Mouse (Mus musculus): ENCODE data around the gene Glis1. TPM values are rescaled to one million over a fixed set of nuclear protein-coding genes. Genes with fewer than 3 reads are reported as not detected.

The Glis1 gene
- total RNA-seq (2021), result 1 to 10 TPM; 1.2 to 2.3 TPM

DNA sequence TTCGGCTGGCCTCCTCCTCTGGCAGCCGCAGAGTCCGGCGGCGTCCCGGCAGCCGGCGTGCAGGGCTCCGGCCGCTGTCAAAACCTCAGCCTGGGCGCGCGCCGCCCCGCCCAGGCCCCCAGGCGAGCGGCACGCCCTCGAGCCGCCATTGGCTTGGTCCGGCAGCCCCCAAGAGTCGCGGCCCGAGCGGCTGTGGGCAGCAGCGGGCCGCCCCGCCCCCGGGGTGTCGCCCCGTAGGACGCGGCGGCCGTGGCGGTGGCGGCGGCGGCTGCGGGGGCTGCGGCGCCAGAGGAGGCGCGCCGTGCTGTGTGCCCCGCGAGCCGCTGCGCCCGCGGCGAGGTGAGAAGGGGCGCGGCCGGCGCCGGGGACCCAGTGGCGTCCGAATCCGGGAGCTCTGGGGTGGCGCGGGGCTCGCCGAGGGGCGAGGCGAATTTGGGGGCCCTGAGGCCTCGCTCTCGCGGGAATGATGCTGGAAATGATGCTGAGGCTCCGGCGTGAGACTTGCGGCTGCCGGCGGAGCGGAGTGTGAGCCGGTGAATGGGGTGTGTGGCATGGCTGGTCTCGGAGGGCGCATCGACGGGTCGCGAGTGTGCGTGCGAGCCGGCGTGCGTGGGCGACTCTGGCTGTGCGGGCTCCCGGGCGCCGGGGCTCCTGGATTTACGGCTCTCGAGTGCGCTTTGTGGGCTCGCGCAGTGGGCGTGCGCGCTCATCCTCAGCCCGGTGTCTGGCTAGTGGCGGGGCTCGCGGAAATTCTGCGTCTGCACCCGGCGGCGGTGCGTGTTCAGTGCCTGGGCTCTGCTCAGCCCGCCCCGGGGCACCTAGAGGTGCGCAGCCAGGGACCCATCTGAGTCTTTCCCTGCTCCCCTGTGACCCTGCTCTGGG lies at the start of gene Glis1:
Gene Glis1 (plus strand): TSS at position 236 of the 882 bp plus-strand sequence.
- DNase-seq, result peak; percentile 34 to 44

DNA sequence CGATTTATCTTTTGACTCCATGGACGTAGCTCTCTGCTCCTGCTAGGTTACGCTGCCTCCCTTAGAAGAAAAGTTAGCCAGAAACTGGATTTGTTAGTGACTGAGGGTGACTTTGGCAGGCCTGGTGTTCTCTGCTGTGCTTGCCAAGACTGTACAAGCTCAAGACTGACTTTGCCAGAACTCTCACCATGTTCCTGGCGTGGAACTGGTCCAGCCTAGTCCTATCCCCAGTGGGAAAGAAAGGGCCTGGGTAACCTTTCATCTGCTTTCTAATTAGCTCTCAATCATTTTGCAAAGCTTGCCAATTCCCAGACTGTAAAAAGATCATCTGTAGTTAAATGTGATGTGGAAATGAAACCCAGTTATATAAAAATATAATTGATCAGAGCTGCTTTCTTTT lies 47.4 kb upstream of the Glis1 start:
- peak; percentile 30 to 38 for DNase-seq

DNA sequence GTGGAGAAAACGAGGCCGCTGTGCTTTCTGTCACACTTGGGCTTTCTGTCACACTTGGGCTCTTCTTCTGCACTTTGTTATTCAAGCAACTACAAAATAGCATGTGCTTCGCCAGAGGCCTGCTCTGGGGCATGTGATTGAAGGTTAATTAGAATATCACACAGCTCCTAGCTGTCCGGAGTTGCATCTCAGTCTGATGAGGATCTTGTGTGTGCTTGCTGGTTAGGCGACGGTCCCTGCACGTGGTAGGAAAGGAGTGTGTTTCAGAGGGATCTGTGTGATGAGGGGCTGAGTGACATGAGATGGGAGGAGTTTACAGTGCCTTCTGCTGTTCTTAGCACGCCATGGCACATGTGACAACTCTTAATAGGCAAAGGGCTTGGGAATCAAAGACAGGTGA lies 46.9 kb upstream of the Glis1 start:
- peak in 1 of 2 experiments; percentile 11 for DNase-seq

DNA sequence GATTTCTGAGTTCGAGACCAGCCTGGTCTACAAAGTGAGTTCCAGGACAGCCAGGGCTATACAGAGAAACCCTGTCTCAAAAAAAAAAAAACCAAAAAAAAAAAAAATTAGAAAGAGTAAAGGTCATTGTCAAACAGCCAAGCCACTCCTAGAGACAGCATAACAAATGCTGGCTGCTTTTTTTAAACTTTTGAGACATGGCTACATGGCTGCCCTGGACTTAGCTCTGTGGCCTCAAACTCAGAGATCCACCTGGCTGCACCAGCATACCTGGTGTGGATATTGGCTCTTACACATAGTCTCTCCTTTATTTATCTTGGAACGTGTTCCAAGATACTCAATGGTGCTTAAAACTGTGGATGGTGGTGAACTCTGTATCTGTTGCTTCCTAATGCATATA lies 46.1 kb upstream of the Glis1 start:
- DNase-seq, result no peak

DNA sequence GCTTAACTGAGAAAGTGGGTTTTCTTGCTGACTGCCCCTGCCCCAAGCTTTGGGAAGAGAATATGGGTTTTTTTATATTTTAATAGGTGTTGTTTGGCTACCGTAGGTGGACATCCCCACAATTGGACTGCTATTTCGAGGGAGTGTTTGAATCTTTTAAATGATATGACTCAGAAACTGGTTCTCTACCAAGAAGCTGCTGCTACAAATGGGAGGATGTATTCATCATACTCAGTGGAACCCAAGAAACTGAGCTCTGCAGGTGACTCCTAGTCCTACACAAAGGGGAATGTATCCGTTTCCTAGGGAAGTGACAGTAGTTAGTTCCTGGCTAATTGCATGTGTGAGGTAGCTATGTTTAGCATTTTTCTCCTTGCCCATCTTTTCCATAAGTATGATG lies 45.0 kb upstream of the Glis1 start:
- no peak for DNase-seq

DNA sequence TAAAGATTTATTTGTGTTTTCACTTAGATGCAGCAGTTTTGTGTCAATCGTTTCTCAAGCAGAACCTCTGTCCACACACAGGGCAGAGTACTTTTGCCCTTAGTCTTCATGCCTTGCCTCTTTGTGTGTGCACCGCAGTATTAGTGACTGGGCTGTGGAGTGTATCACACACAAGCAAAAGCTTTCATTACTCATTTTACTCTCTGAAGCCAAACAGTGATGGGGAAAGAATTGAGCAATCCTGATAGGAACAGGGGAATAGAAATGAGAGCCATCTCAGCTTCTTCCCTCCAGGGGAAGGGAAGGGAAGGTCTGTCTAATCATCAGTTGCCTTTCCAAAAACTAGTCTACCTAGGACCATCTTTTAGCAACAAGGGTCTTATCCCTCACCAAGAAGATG lies 40.6 kb upstream of the Glis1 start:
- DNase-seq, result no peak

DNA sequence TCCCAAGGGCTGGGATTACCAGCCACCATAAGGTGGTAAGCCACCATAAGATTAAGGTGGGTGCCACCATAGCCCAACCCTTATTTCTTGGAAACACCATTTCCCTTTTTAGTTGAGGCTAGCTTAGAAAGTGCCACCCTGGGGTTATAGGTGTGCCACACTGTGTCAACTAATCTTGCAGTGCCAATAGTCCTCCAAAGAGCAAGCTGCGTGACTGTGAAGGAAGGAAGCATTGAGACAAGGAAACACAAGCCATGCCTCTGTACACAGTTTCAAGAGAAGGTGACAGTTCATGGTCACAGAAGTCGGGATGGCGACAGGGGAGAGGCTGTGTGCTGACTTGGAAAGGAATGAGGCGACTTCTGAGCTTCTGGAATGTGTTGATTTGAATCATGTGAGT lies 14.2 kb upstream of the Glis1 start:
- DNase-seq, result no peak

DNA sequence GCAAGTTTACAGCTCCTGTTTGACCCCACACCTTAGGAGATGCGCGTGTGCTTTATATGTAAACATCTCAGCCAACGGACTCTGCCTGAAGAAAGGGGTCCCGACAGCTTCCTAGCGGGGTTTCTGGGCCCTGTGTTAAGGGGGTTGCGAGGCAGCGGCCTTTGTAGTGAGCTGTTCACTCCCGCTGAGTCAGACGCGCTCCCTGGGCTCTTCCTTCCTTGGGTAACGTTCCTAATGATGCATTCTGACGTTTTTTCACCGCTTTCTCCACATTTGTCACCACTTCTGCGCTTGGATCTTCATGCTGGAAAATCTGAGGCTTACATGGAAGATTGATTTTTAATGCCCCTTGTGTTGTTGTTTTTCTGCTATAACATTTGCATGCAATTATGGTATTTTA lies 12.7 kb upstream of the Glis1 start:
- no peak for DNase-seq

DNA sequence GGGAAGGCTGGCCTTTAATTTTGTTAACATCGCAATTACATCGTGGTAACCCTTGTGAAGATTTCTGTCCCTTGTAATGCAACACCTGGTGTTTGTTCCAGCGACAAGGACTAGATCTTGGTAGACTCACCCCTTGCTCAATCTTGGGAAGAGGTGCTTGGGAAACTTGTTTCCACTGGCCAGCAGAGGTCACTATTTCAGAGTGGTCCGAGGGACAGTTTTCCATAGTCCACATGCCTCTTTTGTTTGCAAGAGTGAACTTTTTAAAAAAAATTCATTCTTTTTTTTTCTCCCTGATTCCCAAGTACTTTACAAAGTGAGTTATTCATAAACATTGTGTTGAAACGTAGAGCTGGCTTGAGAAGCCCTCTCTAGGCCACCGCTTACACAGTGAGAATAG lies 12.2 kb upstream of the Glis1 start:
- no peak for DNase-seq

DNA sequence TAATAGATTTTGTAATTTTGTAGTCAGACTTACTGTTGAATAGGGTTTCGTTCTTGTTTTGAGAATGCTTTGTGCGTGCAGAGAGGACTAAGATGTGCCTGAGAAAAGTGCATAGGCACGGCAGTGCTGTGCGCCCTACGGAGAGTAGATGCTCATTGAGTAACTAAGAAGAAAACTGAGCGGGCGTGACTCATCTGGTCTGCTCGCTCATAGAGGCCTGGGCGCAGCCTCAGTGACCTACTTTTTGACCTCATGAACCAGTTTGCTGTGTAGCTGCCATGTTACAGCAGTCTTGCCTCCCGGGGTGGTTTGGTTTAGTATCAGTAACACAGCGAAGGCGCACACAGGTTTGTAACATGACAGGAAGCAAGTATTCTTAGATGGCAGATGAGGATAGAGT lies 8.8 kb upstream of the Glis1 start:
- no peak for DNase-seq

DNA sequence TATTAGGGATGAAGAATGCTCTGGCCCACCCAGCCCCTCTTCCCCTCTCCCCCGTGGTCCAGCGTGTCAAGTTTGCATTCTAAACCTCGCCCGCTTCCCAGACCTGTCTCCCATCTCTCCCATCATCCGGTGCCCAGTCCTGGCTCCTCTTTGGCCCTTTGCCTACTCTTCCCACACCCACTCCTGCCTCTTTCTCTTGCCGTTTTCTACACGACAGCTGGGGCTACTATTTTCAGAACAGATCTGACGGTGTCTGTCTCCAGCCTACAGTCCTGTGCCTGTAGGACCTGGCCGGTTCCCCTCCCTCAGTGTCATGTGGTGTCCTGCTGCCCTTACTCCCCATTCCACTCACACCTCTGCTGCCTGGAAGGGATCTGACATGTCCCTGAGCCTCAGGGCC lies 7.8 kb upstream of the Glis1 start:
- DNase-seq, result no peak

DNA sequence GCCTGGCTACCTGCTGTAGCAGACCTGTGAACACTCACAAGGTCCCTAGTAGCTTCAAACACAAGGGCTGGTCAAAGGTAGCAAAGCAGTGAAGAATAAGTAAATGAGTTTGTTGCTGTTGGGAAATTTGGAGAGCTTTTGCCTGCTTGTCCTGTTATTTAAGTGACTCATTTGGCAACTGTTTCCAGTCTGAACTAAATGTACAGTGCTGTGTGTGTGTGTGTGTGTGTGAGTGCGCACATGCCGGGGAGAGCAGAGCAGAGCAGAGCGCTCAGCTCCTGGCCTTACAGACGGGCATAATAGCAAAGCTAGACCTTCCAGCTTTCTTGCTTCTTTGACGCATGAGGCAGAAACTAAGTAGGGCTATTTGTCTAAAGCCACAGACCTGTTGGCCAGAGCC lies 1.7 kb upstream of the Glis1 start:
- peak in 1 of 2 experiments; percentile 25 for DNase-seq

DNA sequence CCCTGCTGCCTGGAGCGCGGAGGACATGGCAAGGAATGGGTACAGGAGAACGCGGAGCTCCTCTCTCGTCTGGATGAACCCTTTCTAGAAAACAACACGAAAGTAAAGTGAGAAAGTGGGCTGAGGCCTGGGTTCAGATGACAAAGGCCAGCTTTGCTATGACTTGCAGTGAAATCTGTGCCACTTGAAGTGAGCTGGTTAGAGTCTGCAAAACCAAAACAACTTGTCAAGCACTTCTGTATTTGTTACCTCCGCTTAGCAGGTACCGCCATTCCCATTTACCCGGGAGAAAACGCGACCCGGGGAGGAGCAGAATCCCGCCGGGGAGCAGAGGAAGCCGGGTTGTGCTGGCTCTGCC lies 414 bp upstream of the Glis1 start:
- DNase-seq, result no peak

DNA sequence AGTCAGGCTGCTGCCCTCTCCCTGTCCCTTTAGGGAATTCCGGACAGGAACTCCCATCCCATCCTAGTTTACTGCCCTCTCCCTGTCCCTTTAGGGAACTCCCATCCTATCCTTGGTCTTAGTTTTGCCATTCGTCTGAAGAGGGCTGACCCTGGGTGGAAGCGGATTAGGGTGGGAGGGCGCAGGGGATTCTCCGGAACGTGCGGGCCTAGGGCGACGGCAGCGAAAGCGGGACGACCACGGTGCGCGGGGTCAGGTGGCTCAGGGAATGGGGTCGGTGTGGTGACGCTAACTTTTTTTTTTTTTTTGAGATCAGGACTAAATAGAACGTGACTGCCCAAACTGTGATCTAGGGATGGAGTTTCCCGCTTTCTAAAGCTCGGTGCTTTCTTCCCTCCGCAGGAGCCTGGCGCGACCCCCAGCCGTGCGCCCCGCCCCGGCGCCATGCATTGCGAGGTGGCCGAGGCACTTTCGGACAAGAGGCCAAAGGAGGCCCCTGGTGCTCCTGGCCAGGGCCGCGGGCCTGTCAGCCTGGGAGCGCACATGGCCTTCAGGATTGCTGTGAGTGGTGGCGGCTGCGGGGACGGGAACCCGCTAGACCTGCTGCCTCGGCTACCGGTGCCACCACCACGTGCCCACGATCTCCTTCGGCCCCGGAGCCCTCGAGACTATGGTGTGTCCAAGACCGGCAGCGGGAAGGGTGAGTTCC lies 1.0 kb downstream of the Glis1 start:
- no peak for DNase-seq

DNA sequence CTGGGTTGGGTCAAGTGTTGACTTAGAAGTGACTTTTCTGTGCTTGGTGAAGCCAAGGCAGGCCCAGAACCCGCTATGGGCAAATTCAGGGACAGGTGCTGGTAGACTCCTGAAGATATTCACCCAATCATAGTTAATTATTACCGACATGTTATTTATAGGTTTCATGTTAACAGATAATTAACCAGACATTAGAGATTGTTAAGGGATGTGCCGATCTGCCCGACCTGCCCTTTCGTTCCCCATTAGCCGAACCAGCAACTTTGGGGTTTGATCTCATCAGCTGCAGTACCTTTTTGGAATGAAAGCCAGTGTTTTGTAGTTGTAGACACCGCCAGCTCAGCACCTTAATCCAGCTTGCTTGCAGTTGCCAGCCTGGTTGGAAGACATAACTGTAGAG lies 2.1 kb downstream of the Glis1 start:
- no peak for DNase-seq

DNA sequence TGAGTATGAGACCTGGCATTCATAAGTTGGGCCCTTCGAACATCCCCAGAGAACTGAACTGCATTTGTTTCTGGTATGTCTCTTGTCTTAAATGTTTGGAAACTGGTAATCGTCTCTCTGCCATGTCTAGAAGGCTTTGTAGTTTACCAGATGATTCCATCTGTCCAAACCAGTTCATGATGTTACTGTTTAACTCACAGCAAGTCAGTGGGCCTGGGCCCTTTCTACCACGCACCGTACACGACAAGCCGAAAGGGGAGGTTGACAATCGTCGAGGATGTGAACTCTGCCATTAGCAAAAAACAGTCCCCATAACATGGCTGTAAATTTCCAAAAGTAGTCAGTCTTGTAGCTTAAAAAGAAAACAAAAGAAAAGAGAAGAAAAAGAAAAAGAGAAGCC lies 4.3 kb downstream of the Glis1 start:
- DNase-seq, result no peak

DNA sequence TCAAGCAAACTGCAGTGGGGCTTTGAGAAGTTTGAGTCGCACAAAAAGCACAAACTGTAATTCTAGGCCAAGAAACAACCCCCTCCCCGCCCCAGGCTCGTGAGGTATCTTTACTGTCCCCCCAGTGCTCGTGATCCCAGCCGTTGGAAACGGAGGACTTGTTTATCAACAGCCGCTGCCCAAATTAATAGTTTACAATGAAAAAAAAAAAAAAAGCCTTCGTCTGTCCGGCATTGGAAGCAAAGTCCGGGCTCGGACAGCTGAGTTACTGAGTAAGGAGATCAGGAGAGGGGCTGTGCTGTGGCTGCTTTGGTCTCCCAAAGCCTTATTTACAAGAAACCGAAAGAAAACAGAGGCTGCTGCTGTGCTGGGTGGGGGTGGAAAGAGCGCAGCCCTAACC lies 5.9 kb downstream of the Glis1 start:
- DNase-seq, result no peak

DNA sequence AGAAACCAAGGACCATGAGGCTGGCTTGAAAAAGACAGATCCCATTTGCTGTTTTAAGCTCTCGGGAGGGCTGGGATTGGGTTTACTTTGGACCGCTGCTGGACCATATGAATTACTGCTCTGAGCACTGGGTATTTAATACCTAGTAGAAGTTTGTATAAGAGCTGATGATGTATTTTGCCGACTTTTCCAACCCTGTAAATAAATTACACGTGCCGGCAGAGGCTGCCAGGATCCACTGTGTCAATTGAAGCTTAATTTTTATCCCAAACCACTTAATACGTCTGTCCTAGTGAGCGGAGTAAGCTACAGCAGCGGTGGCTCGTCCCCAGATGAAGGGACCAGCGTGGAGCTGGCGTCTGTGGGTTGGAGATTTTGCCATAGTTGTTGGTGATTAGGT lies 7.9 kb downstream of the Glis1 start:
- DNase-seq, result no peak

DNA sequence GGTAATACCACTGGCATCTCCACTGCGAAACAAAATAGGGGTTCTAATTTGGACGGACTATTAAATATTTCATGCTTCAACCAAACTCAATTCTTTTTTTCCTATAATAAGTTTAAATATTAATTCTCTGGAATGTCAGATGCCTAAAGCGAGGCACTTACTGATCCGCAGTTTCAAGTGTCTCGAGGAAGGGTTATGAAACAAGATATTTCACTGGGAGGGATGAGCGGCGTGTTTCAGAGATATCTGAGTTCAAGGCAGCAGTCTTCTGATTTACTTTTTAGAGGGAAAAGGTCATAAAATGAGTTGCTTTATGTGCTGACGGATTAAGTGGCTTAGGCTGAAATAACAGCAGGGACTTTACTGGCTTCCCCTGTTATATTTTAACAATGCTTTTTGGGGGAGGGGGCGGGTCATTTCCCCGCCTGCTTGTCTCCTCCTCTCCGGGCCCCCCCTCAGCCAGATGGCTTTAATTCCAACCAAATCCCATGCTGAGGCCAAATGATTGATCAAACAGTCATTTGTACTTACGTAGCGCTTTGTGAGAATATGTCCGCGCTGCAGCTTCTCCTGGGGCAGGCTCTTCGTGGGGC lies 8.6 kb downstream of the Glis1 start:
- no peak for DNase-seq

DNA sequence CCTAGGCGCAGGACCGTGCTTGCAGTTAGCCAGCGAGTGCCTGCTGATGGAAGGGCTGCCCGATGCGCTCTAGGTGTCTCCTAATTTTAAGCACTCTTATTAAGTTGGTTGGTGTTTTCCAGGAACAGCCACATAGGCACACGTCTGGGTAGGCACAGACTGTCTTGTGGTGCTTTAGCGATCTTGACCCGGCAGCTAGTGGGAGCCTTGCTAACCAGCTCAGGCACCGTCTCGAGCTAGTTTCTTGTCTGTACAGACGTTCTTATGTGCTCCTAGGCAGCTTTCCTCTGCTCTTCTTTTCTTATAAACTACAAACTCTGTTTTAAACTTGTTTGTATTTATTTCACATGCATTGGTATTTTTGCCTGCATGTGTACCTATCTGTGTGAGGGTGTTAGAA lies 9.2 kb downstream of the Glis1 start:
- no peak for DNase-seq

DNA sequence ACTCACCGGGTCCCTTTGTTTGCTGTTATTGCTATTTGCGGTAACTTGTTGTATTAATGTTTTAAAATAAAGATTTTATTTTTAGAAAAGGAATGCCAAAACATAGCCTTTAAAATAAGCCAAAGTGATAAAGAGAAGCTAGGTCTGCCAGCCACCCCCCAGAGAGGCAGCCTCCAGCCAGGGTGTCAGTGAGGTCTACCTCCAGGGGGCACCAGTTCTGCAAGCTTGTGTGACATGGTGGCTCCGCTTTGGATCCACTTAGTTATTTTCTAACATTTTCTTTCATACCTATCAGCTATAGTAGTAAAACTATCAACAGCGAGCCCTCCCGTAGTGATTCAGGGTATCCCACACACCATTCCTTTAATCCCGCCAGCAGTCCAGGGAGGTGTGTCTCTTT lies 14.1 kb downstream of the Glis1 start:
- DNase-seq, result no peak

DNA sequence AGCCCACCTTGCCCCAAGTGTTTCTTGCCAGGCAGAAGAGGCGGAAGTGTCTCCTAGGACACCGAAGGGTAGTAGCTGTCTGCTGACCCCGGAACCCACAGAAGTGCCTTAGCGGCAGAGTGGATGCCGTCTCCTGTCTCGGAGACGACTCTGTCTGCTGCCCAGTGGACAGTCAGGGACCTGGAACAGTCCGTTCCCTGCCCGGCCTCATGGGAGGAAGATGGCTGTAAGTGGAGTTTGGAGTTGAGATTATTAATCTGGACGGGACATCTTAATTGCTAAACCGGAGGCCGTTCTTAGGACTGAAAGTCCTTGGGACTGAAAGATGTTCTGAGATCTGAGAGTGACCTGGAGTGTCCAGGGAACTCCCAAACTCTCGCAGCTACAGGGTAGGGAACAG lies 15.1 kb downstream of the Glis1 start:
- DNase-seq, result no peak

DNA sequence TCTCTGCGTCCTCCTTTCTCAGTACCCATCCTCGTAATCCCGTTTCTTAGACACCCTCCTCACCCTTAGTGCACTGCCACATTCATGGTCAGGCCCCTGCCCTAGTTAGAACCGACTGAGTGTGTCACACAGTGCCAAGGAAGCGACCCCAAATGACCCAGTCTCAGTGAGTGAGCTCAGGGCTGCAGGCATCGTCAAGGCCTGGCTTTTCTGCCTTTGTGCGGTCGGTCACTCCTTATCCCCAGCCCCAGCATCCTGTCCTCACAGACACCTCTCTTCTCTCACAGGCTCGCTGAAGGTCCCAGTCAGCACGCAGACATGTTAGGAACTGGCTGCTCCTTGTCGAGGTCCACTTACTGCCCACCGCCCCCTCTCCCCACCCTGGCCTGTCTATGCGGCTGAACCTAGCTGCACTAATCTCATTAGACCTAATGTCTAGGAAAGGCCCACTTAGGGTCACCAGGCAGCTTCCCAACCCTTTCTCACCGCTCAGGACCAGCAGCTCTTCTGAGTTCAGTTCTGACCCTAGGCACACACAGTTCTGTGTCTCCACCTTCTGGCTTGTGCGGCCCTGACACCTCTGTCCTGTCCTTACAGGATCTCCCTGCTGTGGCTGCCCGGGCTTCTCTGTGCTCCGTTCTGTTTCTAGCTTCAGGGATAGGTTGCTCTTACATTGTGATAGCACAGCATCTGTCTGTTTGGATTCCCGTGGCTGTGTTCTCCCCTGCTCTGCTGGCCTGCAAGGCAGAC lies 18.1 kb downstream of the Glis1 start:
- no peak for DNase-seq
